ENCODE assay signal across 32 mouse cellular contexts in the genomic region with DNA sequence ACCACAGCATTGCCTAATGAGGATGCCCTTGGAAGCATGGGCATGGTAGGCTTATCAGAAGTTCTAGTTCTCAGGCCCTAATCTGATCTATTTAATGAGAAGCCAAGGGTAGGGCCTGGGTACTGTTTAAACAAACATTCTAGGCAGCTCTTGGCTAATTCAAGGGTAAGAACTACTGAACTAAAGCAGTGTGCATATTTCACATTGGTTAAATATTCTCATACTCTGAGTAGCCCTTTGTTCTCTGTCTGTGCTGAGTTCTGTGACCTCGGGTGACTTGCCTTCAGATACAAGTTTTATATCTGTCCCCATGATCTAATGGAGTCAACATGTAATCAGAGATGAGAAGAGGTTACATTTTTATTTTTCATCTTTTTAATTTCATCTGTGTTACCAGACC. TPM values are rescaled to one million over a fixed set of nuclear protein-coding genes. Genes with fewer than 3 reads are reported as not detected.
DNase-seq lines count a peak whose midpoint lies in the region; ATAC-seq lines count a peak whose summit lies in the region.
"Had no signal": no experiment of that assay in that cellular context is flagged by ENCODE, and none has a peak within 500 bp of the region (broad histone marks: within the 10 kb centered on the region; RNA-seq: fewer than 3 reads in every experiment).

No protein-coding gene starts in this region.

- H3K27me3 ChIP-seq in kidney, embryonic 15.5 days = no peaks in the 10 kb centered on the region
- H3K27me3 ChIP-seq: embryonic facial prominence, embryonic 15.5 days; limb, embryonic 13.5 days; neural tube, embryonic 13.5 days had no signal

- no peak overlapping the region for H3K4me3 ChIP-seq in kidney, embryonic 15.5 days (replicated peaks)
- H3K4me3 ChIP-seq: embryonic facial prominence, embryonic 15.5 days; gastrocnemius, adult 2 months; limb, embryonic 13.5 days; myocyte; neural tube, embryonic 13.5 days had no signal

- peak overlapping the region; percentile 66 for H3K27ac ChIP-seq in kidney, embryonic 15.5 days
- H3K27ac ChIP-seq: embryonic facial prominence, embryonic 15.5 days; gastrocnemius, adult 2 months; limb, embryonic 13.5 days; liver, embryonic 14.5 days; neural tube, embryonic 13.5 days had no signal

- ATAC-seq in kidney, embryonic 15.5 days (replicated peaks; ENCODE audit: low FRiP score) = peak; percentile 49; the same call in 1 of the 2 replicates
- ATAC-seq: forebrain, embryonic 14.5 days; hindbrain, embryonic 16.5 days; midbrain, embryonic 16.5 days had no signal

- H3K4me2 ChIP-seq in kidney, embryonic 15.5 days = no peak overlapping the region
- H3K4me2 ChIP-seq: embryonic facial prominence, embryonic 15.5 days; heart, embryonic 11.5 days; limb, embryonic 13.5 days; neural tube, embryonic 13.5 days had no signal

- no peaks in the 10 kb centered on the region for H3K36me3 ChIP-seq in kidney, embryonic 15.5 days
- H3K36me3 ChIP-seq: embryonic facial prominence, embryonic 15.5 days; limb, embryonic 13.5 days; neural tube, embryonic 13.5 days had no signal

- WGBS in kidney, embryonic 15.5 days = 68% methylated on average over 1 of the region's 1 CpGs

- H3K4me1 ChIP-seq in kidney, embryonic 15.5 days = peaks cover 11% of the 10 kb centered on the region; the same call in 1 of the 2 replicates
- H3K4me1 ChIP-seq: embryonic facial prominence, embryonic 15.5 days; neural tube, embryonic 13.5 days had no signal

- H3K9me3 ChIP-seq in kidney, embryonic 15.5 days (replicated peaks) = no peaks in the 10 kb centered on the region
- H3K9me3 ChIP-seq: embryonic facial prominence, embryonic 15.5 days; limb, embryonic 13.5 days; neural tube, embryonic 13.5 days had no signal

- H3K9ac ChIP-seq in kidney, embryonic 15.5 days = no peak overlapping the region
- H3K9ac ChIP-seq: embryonic facial prominence, embryonic 15.5 days; limb, embryonic 13.5 days; liver, embryonic 14.5 days; neural tube, embryonic 13.5 days had no signal

- DNase-seq in kidney, adult 11 months = peak; percentile 67
- DNase-seq in kidney, postnatal 4 days = no peak
- peak; percentile 16 for DNase-seq in lung, postnatal 36 days
- DNase-seq in lung, postnatal 14 days = no peak
- peak; percentile 42 to 73 for DNase-seq in kidney, postnatal 36 days
- no peak for DNase-seq in retina, embryonic 14.5 days (ENCODE audit: low spot score)
- DNase-seq in left cerebral cortex, postnatal 10 days (ENCODE audit: extremely low spot score in 1 of 2, low spot score in 2 of 2) = no peak
- DNase-seq: adrenal gland, postnatal 36 days; cerebellum, adult 9-10 months; gastrocnemius, adult 2 months; layer of hippocampus, postnatal 36 days; lung, postnatal 4 days; thymus, adult 18-20 months; thymus, postnatal 4 days had no signal

- intact Hi-C loops in left cerebral cortex, postnatal 10 days (cut with DNase I) = no loop called here

RNA-seq across cellular contexts. Expression of a gene that starts 15.9 kb away (rescaled TPM):
- polyA plus RNA-seq in kidney, embryonic 15.5 days (2015; fragmentation: Nextera tagmentation; extraction: Ambion mirVana) = not detected in 2 replicates
- not detected for total RNA-seq in left cerebral cortex, postnatal 10 days (2021)
- total RNA-seq: adrenal gland, postnatal 36 days; common myeloid progenitor, adult 5-6 weeks; gastrocnemius, adult 2 months; hematopoietic stem cell, adult 5-6 weeks; layer of hippocampus, adult 18-20 months; layer of hippocampus, postnatal 36 days; left cerebral cortex, postnatal 14 days had no signal
- polyA plus RNA-seq: embryonic facial prominence, embryonic 15.5 days; forebrain, embryonic 14.5 days; frontal cortex, adult 2 months; gonadal fat pad, adult 2 months; heart, embryonic 11.5 days; heart, postnatal 0 days; hindbrain, embryonic 16.5 days; limb, embryonic 13.5 days; liver, embryonic 14.5 days; midbrain, embryonic 16.5 days; myocyte; neural tube, embryonic 13.5 days; stomach, embryonic 14.5 days had no signal

RNA-seq across cellular contexts. Expression of a gene that starts 51.7 kb away (rescaled TPM):
- 25.2 and 26.3 TPM in 2 replicates for polyA plus RNA-seq in kidney, embryonic 15.5 days (2015; fragmentation: Nextera tagmentation; extraction: Ambion mirVana)
- 10 to 100 TPM; 31.1 to 31.4 TPM for total RNA-seq in left cerebral cortex, postnatal 10 days (2021)
- total RNA-seq: common myeloid progenitor, adult 5-6 weeks; hematopoietic stem cell, adult 5-6 weeks had no signal

Comparison
In these comparisons a context has a peak if more than half of its experiments do, and no peak if none do; other contexts are left out.
1. DNase-seq: peak in kidney, adult 11 months (single experiment), lung, postnatal 36 days (single experiment) and kidney, postnatal 36 days (2 of 2); none in kidney, postnatal 4 days (0 of 2), lung, postnatal 14 days (single experiment), retina, embryonic 14.5 days (single experiment) and left cerebral cortex, postnatal 10 days (0 of 2).